Mouse (Mus musculus): ENCODE measurements around the gene Msn. TPM values are rescaled to one million over a fixed set of nuclear protein-coding genes. Genes with fewer than 3 reads are reported as not detected.
"Not testable (repeated sequence)": the region's sequence is repeated elsewhere in the genome, so short reads cannot be mapped to it uniquely, and the experiment has no call there.

Msn gene
- polyA plus RNA-seq, 1 experiment from 2014 or later, result 459 TPM

DNA sequence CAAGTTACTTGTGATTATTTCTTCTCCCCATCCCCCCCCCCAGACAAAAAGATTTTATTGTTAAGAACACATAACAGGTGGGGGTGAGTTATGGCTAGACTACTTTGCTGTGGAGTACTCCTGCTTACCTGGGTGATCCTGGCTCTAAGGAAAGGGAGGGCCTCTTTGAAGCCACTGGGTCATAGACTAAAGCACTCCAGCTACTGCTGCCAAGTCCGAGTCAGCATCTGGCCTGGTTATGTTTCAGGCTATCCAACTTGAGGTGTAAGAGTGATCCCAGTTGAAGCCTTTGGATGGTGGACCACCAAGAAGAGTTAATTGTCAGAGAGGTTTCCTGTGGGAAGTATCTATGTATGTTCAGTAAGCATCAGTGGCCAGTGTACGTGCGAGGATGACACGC is 39.7 kb downstream of the Msn start:
- in situ Hi-C loops (cut with MboI; ENCODE audit: low pct_unique_long_range_greater_than_20kb), result no loop called here
- CTCF ChIA-PET, result interaction anchor here (1.2 to 1.6 kb wide), 2 partner anchors 10 to 26 kb away, joined by 3 read pairs; no protein-coding TSS in a partner anchor
- no peaks in the 10 kb centered on the region for H3K27me3 ChIP-seq
- DNase-seq (ENCODE audit: low read depth, low spot score) (no peak), ATAC-seq (no peak)
- TF ChIP-seq CTCF (IDR thresholded peaks at IDR 0.05), result no peak
- POLR2A ChIA-PET, result interaction anchor here (1.3 kb wide), 1 partner anchor 15 kb away, joined by 3 read pairs; no protein-coding TSS in a partner anchor

DNA sequence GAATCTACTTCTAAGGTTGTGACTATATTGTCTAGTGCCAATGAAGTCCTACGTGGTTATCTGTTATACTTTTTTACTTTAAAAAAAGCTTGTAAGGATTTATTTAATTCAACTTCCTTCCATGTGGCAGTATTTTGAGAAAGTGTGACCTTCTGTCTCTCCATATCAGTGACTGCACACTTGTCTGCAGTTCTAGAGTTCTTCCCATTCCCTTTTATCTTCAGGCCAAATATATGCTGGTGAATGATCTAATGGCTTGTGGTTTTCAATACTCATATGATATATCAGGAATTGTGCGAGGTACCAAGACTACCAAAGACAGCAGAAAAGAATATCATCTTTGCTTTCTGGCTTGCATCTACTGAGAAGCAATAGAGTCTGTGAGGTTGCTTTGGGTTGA is 43.4 kb downstream of the Msn start:
- POLR2A ChIA-PET, result no interaction called here
- CTCF ChIA-PET, result interaction anchor here (1.2 to 1.3 kb wide), 2 partner anchors 11 to 53 kb away, joined by 3 to 4 read pairs; no protein-coding TSS in a partner anchor
- in situ Hi-C loops (cut with MboI; ENCODE audit: low pct_unique_long_range_greater_than_20kb), result no loop called here
- no peak for DNase-seq (ENCODE audit: low read depth, low spot score)
- no peak for TF ChIP-seq CTCF (IDR thresholded peaks at IDR 0.05)
- ATAC-seq, result no peak
- H3K27me3 ChIP-seq, result no peaks in the 10 kb centered on the region

DNA sequence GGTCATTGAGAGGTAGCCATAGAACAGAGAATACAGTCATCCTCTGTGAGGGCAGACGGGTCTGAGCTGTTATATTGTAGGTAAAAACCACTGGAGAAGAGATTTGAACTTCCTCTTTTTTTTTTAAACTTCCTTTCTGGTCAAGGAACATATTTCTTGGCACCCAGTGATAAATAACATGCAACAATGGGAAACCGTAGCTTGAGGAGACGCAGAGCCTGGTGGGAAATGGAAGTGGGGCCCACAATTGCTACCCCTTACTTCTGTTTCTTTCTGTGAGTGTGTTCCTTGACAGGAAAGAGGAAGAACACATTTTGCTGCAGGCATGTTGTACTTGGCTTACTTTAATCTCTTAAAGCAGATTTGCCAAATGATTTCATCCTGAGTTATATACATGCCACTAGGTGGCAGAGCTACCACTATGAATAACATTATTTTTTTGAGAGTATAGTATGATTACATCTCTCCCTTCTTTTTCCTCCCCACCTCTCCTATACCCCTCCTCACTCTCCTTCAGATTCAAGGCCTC is 49.2 kb downstream of the Msn start:
- peak; percentile 44 for TF ChIP-seq CTCF (IDR thresholded peaks at IDR 0.05)
- in situ Hi-C loops (cut with MboI; ENCODE audit: low pct_unique_long_range_greater_than_20kb), result no loop called here
- DNase-seq (ENCODE audit: low read depth, low spot score) (no peak), ATAC-seq (no peak)
- ChIA-PET POLR2A (interaction anchor here (0.6 kb wide), 1 partner anchor 35 kb away, joined by 3 read pairs; no protein-coding TSS in a partner anchor), CTCF (interaction anchor here (1.0 to 1.8 kb wide), 8 partner anchors 10 to 125 kb away, joined by 3 to 5 read pairs (median 3); no protein-coding TSS in a partner anchor)
- H3K27me3 ChIP-seq, result no peaks in the 10 kb centered on the region

DNA sequence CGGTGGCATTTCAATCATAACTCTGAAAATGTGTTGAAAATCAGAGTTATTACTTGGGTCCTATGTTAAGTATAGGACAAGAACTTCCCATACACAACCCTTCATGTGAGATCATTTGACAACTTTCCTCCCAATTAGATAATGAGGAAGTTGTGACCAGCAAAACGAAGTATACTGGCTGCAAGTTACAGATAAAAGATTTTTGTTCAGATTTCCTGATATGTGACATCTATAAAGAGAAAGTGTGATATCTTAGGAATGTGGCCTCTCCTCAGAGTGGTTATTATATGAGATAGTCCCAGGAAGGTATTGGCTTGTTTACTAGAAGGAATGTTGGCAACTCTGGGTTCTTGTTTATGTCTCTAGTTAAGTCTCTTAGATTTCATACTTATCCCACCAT is 52.4 kb downstream of the Msn start:
- no peak for TF ChIP-seq CTCF (IDR thresholded peaks at IDR 0.05)
- H3K27me3 ChIP-seq, result no peaks in the 10 kb centered on the region
- ATAC-seq, result no peak
- in situ Hi-C loops (cut with MboI; ENCODE audit: low pct_unique_long_range_greater_than_20kb), result no loop called here
- DNase-seq (ENCODE audit: low read depth, low spot score), result no peak
- ChIA-PET POLR2A (interaction anchor here (1.4 kb wide), 1 partner anchor 12 kb away, joined by 3 read pairs; no protein-coding TSS in a partner anchor), CTCF (interaction anchor here (2.0 kb wide), 1 partner anchor 31 kb away, joined by 7 read pairs; no protein-coding TSS in a partner anchor)

DNA sequence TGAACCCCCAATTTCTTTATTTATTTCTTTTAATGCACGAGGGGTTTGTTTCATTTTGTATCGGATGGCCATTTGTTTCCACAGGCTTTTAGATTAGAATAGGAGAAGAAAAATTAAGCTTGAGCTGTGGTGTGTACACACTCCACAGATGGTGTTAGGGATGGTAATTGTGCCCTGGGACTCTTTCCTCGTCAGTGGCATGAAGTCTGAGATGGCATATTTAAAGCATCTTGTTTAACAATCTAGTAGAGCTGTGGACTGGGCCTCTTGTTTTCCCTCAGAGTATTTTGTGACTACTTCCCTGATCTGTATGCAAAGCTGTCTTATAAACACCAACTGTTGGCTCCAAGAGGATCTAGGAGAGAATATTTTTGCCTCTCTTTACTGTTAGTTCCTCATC is 57.5 kb downstream of the Msn start:
- in situ Hi-C loops (cut with MboI; ENCODE audit: low pct_unique_long_range_greater_than_20kb), result no loop called here
- ATAC-seq (no peak), DNase-seq (ENCODE audit: low read depth, low spot score) (no peak)
- no peaks in the 10 kb centered on the region for H3K27me3 ChIP-seq
- ChIA-PET CTCF (interaction anchor here (0.7 to 1.4 kb wide), 4 partner anchors 10 to 64 kb away, joined by 3 to 5 read pairs (median 4); no protein-coding TSS in a partner anchor), POLR2A (no interaction called here)
- no peak for TF ChIP-seq CTCF (IDR thresholded peaks at IDR 0.05)

DNA sequence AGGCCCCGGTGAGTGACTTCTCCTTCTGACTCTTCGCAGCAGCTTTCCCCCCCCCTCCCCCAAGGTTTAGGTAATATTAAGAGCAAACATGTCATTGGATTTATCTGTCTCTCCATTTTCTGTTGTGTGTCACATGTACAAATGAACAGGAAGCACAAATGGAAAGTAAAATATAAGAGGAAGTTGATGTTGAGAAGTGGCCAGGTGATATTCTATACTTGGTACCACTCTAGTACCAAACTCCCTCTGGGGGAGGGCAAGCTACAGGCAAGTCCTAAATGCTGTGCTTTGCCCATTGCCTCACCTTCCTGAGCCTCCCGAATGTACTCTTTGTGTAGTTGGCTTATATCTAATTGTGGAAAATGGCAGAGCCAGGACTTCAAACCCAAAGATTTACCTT is 62.1 kb downstream of the Msn start:
- no peak for ATAC-seq
- H3K27me3 ChIP-seq, result no peaks in the 10 kb centered on the region
- no peak for DNase-seq (ENCODE audit: low read depth, low spot score)
- in situ Hi-C loops (cut with MboI; ENCODE audit: low pct_unique_long_range_greater_than_20kb), result no loop called here
- POLR2A ChIA-PET, result no interaction called here
- CTCF ChIA-PET, result interaction anchor here (1.9 kb wide), 1 partner anchor 21 kb away, joined by 5 read pairs; no protein-coding TSS in a partner anchor
- TF ChIP-seq CTCF (IDR thresholded peaks at IDR 0.05), result no peak

DNA sequence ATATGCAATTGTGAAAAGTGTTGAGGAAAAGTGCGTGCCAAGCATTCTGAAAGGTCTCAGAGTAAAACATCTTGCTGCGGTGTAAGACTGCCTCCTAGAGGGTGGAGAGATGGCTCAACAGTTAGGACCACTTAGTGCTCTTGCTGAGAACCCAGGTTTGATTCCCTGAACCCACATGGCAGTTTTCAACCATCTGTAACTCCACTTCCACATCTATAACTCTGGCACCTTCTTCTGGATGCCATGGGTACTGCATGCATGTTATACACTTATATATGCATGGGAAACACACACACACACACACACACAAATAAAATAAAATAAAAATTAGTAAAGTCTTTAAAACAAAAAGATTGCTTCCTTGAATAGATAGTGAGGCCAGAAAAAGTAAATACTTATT is 66.7 kb downstream of the Msn start:
- ChIA-PET CTCF (interaction anchor here (0.7 to 1.9 kb wide), 6 partner anchors 9 to 142 kb away, joined by 3 to 5 read pairs (median 5); no protein-coding TSS in a partner anchor), POLR2A (interaction anchor here (0.6 kb wide), 1 partner anchor 25 kb away, joined by 3 read pairs; no protein-coding TSS in a partner anchor)
- ATAC-seq, result no peak
- peak; percentile 64 for TF ChIP-seq CTCF (IDR thresholded peaks at IDR 0.05)
- in situ Hi-C loops (cut with MboI; ENCODE audit: low pct_unique_long_range_greater_than_20kb), result no loop called here
- no peaks in the 10 kb centered on the region for H3K27me3 ChIP-seq
- DNase-seq (ENCODE audit: low read depth, low spot score), result no peak

DNA sequence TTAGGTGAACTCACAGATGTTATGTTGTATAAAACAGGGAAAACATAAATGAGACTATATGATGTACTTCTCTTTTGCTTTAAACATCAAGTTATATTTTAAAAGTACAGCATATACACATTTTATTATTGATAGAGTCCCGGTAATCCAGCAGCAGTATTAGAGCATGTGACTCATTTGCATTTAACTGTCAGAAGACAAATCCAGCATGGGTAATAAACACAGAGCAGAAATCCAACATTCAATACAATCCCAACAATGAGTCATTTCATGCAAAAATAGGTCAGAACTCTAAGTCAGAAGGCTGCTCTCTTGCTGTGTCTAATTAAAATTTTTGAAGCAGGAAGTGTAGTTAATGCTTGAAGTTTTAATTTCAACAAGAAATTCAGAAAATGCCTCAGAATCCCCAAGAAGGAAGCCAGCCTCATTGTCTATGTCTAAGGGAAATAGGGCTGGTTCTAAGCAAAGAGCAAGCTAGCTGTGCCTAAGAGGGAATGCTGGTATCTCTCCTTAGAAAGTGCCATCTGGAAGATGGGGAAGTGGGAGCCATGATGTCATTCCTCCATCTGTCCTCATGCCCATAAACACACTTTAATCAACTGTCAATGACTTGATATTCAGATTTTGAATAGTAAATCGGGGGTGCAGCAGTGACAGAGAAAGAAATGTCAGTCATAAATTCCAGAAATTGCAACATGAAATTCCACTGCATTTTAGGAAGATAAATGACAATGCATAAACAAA is 76.0 kb downstream of the Msn start:
- ChIA-PET POLR2A (no interaction called here), CTCF (no interaction called here)
- DNase-seq (ENCODE audit: low read depth, low spot score), result no peak
- no peak for TF ChIP-seq CTCF (IDR thresholded peaks at IDR 0.05)
- in situ Hi-C loops (cut with MboI; ENCODE audit: low pct_unique_long_range_greater_than_20kb), result no loop called here
- no peak for ATAC-seq
- peaks cover 6% of the 10 kb centered on the region for H3K27me3 ChIP-seq

DNA sequence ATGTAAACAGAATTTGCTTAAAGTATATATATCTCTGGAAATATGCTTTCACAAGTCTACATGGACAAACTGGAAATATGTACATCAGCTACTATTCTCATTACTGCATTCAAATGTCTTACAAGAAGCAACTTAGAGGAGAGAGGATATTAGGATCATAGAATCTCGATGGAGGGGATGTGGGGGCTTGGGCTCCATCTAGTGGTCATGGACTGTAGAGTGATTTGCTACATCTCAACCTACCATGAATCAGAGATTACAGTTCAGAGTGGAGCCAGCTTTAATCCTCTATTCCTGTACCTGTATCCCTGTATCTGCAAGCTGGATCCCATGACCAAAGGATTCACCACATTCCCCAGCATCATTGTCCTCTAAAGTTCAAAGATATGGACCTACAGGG is 82.6 kb downstream of the Msn start:
- peaks cover 40% of the 10 kb centered on the region for H3K27me3 ChIP-seq
- ChIA-PET POLR2A (interaction anchor here (1.0 kb wide), 1 partner anchor 9 kb away, joined by 3 read pairs; no protein-coding TSS in a partner anchor), CTCF (interaction anchor here (0.9 to 3.2 kb wide), 6 partner anchors 9 to 159 kb away, joined by 3 to 22 read pairs (median 4); no protein-coding TSS in a partner anchor)
- ATAC-seq (peak; percentile 85), DNase-seq (ENCODE audit: low read depth, low spot score) (no peak)
- in situ Hi-C loops (cut with MboI; ENCODE audit: low pct_unique_long_range_greater_than_20kb), result loop anchor here (5.0 to 25.0 kb wide), 2 partner anchors 161 to 709 kb away; no protein-coding TSS in a partner anchor
- peak; percentile 81 for TF ChIP-seq CTCF (IDR thresholded peaks at IDR 0.05)

DNA sequence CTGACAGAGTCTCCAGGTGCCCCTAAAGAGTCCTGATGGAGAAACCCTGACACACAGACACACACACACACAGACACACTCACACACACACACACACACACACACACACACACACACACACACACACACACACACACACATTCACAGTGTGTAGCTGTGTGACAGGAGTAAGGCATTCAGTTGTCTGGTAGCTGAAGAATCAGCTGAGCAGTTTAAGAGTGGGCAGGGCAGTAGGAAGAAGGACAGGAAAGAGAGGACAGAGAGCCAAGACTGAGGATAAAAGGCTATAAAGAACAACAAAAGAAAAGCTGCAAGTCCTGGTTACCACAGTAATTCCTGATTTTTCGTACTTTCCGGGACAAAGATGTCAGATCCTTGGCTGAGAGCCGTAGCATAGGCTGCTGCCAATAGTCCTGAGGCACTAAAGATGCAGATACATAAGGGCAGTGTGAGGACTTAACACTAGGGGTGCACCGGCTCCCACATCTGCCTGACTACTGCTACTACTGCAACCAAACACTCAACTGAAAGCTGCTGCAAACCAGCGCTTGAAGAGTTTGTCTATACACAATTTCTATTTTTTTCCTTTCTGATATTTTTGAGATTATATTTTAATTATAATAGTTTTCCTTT is 88.4 kb downstream of the Msn start:
- in situ Hi-C loops (cut with MboI; ENCODE audit: low pct_unique_long_range_greater_than_20kb), result loop anchor here (25.0 kb wide), 1 partner anchor 703 kb away; no protein-coding TSS in a partner anchor
- no peak for TF ChIP-seq CTCF (IDR thresholded peaks at IDR 0.05)

DNA sequence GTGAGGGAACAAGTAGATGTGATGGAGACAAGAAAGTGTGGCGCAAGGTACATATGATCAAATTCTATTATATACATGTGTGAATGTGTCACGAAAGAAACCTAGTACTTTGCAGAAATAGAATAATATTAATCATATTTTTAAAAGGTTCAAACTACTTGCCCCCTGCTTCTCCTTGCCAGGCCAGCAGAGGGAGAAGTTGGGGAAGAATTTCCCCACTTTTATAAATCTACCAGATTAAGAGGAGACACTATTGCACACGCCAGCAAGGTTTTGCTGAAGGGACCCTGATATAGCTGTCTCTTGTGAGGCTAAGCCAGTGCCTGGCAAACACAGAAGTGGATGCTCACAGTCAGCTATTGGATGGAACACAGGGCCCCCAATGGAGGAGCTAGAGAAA is 109.3 kb downstream of the Msn start:
- ATAC-seq; POLR2A ChIA-PET; in situ Hi-C loops (cut with MboI; ENCODE audit: low pct_unique_long_range_greater_than_20kb); CTCF ChIA-PET; DNase-seq (ENCODE audit: low read depth, low spot score): not testable (repeated sequence)
- peaks cover 72% of the 10 kb centered on the region for H3K27me3 ChIP-seq

More for the DNA sequence above, 88.4 kb downstream of the Msn start:
- ATAC-seq (no peak), DNase-seq (ENCODE audit: low read depth, low spot score) (no peak)
- ChIA-PET POLR2A (no interaction called here), CTCF (interaction anchor here (1.0 kb wide), 1 partner anchor 165 kb away, joined by 3 read pairs; no protein-coding TSS in a partner anchor)
- H3K27me3 ChIP-seq, result peaks cover 39% of the 10 kb centered on the region
